Mouse (Mus musculus) adrenal gland, postnatal 36 days (tissue): Measurements from ENCODE around the gene Tbc1d9b. TPM values are rescaled to one million over a fixed set of nuclear protein-coding genes. Genes with fewer than 3 reads are reported as not detected.
A peak's percentile ranks its signal among the peaks of the same experiment; 100 is the strongest.

Experiments used
- DNase-seq, 2 experiments: peaks; one replicate each; pipeline ENCODE4 v3.0.0; 2021; ENCODE audit warnings: mixed read lengths in 1 of 2
- total RNA-seq, 2 experiments: library from RNA; stranded (reverse); gene quantifications; 2 replicates each; pipeline ENCODE4 v1.2.3; 2021

Gene Tbc1d9b
- total RNA-seq, 2 experiments from 2014 or later: 121 to 155 TPM

- DNase-seq: no peak
These were observed 80.3 kb downstream of the Tbc1d9b start for GRCm38 (mm10) chr11:50211322-50212059.

- no peak for DNase-seq
These were observed 81.0 kb downstream of the Tbc1d9b start for GRCm38 (mm10) chr11:50212060-50212739.

GRCm38 (mm10) chr11:50212848-50213758, 81.9 kb downstream of the Tbc1d9b start:
- peak; percentile 94 to 95 for DNase-seq

- DNase-seq: no peak
These were observed 83.4 kb downstream of the Tbc1d9b start for GRCm38 (mm10) chr11:50214631-50215030.

GRCm38 (mm10) chr11:50215633-50216032, 84.4 kb downstream of the Tbc1d9b start:
- no peak for DNase-seq

GRCm38 (mm10) chr11:50216724-50217366, 85.6 kb downstream of the Tbc1d9b start:
- no peak for DNase-seq

- peak; percentile 69 to 70 for DNase-seq
These were observed 86.6 kb downstream of the Tbc1d9b start for GRCm38 (mm10) chr11:50217811-50218210.

- no peak for DNase-seq
These were observed 88.6 kb downstream of the Tbc1d9b start for GRCm38 (mm10) chr11:50219833-50220232.

Other genes with a start within 250 kb of the Tbc1d9b start
- under 1 TPM; 0.70 to 0.72 TPM for gene Rasgef1c, start 229.6 kb upstream of the Tbc1d9b start, total RNA-seq
- 10 to 100 TPM; 90.3 to 98.0 TPM for gene Rnf130, start 106.0 kb upstream of the Tbc1d9b start, total RNA-seq
- gene Mrnip, start 43.0 kb downstream of the Tbc1d9b start, total RNA-seq: 10 to 100 TPM in 1 of 2 experiments, 1 to 10 TPM in 1; 7.4 to 10.9 TPM
- 100 to 1,000 TPM; 862 to 881 TPM for gene Sqstm1, start 79.4 kb downstream of the Tbc1d9b start, total RNA-seq
- 100 to 1,000 TPM; 116 to 149 TPM for gene Mgat4b, start 79.5 kb downstream of the Tbc1d9b start, total RNA-seq
- gene Ltc4s, start 107.2 kb downstream of the Tbc1d9b start, total RNA-seq: 10 to 100 TPM; 10.5 to 23.5 TPM
- gene Maml1, start 160.9 kb downstream of the Tbc1d9b start, total RNA-seq: 10 to 100 TPM; 24.7 to 26.0 TPM
- 100 to 1,000 TPM; 473 to 490 TPM for gene Canx, start 194.3 kb downstream of the Tbc1d9b start, total RNA-seq
- not detected for gene Cby3, start 223.1 kb downstream of the Tbc1d9b start, total RNA-seq
- gene Hnrnph1, start 245.6 kb downstream of the Tbc1d9b start, total RNA-seq: 100 to 1,000 TPM; 212 to 305 TPM